Mouse (Mus musculus) C2C12 (cell line): ENCODE measurements at regions not wholly inside any gene's neighbourhood (a gene's known extent, or its start where the extent isn't known, plus 50 kb on each side); places are given as distances from the start of the nearest gene placed in this dataset.

Source experiments
- CTCF ChIP-seq: IDR thresholded peaks from one replicate; pipeline ENCODE4 v1.5.1; 2011; ENCODE audit not compliant: control insufficient read depth, insufficient read depth, insufficient read length
- USF1 ChIP-seq: IDR thresholded peaks from one replicate; pipeline ENCODE4 v1.6.1; 2011; ENCODE audit warnings: low read depth, mild to moderate bottlenecking, control low read depth, moderate library complexity

GRCm38 (mm10) chr15:52645961-52646360, 1238.7 kb upstream of the Gm7489 start:
- TF ChIP-seq CTCF (no peak), USF1 (no peak)
